Mouse (Mus musculus) heart, embryonic 14.5 days (tissue): ENCODE data around the gene Zbtb16. TPM values are rescaled to one million over a fixed set of nuclear protein-coding genes. Genes with fewer than 3 reads are reported as not detected.

Experiments used
- ATAC-seq: fragments of 200-750 bp; cut with Nextera tagmentation; 2 replicates; pipeline ENCODE4 v1.8.0; 2017; ENCODE audit warnings: low read depth, moderate TSS enrichment; ENCODE audit not compliant: insufficient number of reproducible peaks, insufficient read depth, low FRiP score
- H3K27ac ChIP-seq, 2 experiments: fragments of 200-500 bp in 1 of 2; fragments of 300-500 bp in 1 of 2; sonication (generic) in 1 of 2; replicated peaks in 1 of 2; 2 replicates each; pipeline ENCODE4 v1.5.1; 2012 to 2014; ENCODE audit warnings: low read depth in 2 of 2, low read length in 2 of 2, control low read depth in 1 of 2, mild to moderate bottlenecking in 1 of 2, mixed read lengths in 1 of 2; ENCODE audit not compliant: control insufficient read depth in 1 of 2, insufficient read depth in 1 of 2
- H3K27me3 ChIP-seq: fragments of 300-500 bp; sonication (generic); 2 replicates; pipeline ENCODE4 v1.6.1; 2014; ENCODE audit warnings: mild to moderate bottlenecking, low read length, control low read depth; ENCODE audit not compliant: control insufficient read depth, insufficient read depth
- H3K36me3 ChIP-seq: fragments of 300-500 bp; sonication (generic); 2 replicates; pipeline ENCODE4 v1.6.1; 2014; ENCODE audit warnings: mild to moderate bottlenecking, control low read depth, low read length, mixed read lengths; ENCODE audit not compliant: control insufficient read depth, insufficient read depth
- H3K4me1 ChIP-seq, 2 experiments: fragments of 200-500 bp in 1 of 2; fragments of 300-500 bp in 1 of 2; sonication (generic) in 1 of 2; 2 replicates each; pipeline ENCODE4 v1.6.1; 2012 to 2014; ENCODE audit warnings: low read length in 2 of 2, control low read depth in 1 of 2, mixed read lengths in 1 of 2; ENCODE audit not compliant: control insufficient read depth in 2 of 2, insufficient read depth in 2 of 2
- H3K4me2 ChIP-seq: fragments of 300-500 bp; sonication (generic); 2 replicates; pipeline ENCODE4 v1.6.1; 2014; ENCODE audit warnings: mild to moderate bottlenecking, low read length
- H3K4me3 ChIP-seq, 2 experiments: fragments of 200-500 bp in 1 of 2; fragments of 300-500 bp in 1 of 2; sonication (generic) in 1 of 2; 2 replicates each; pipeline ENCODE4 v1.5.1; 2012 to 2014; ENCODE audit warnings: low read length in 2 of 2, mild to moderate bottlenecking in 2 of 2, control low read depth in 1 of 2, low read depth in 1 of 2, moderate library complexity in 1 of 2; ENCODE audit not compliant: control insufficient read depth in 1 of 2, insufficient read depth in 1 of 2
- H3K9ac ChIP-seq: fragments of 300-500 bp; sonication (generic); 2 replicates; pipeline ENCODE4 v1.6.1; 2014; ENCODE audit warnings: mild to moderate bottlenecking, low read length
- H3K9me3 ChIP-seq: fragments of 300-500 bp; sonication (generic); 2 replicates; pipeline ENCODE4 v1.6.1; 2016; ENCODE audit warnings: low read length, control low read depth; ENCODE audit not compliant: control insufficient read depth
- WGBS: fragments of 180-500 bp; shearing (Covaris S2); extraction: QIAGEN DNeasy Blood & Tissue Kit; methylation state at CpG from one replicate; pipeline ENCODE4 v1.1.7; 2014; 5-methylcytosine and 5-hydroxymethylcytosine counted together
- polyA plus RNA-seq: library from polyadenylated mRNA; unstranded; fragments of >200 nt; fragmentation: Nextera tagmentation; extraction: Ambion mirVana; gene quantifications from 2 replicates; pipeline ENCODE4 v1.2.1, GENCODE M21; 2014

Gene Zbtb16
- polyA plus RNA-seq, 1 experiment from 2014 or later = 2.1 TPM

- no peaks in the 10 kb centered on the region for H3K9me3 ChIP-seq
- no peak overlapping the region for H3K4me2 ChIP-seq
- H3K27me3 ChIP-seq = 0 out of 2 replicates have a peak, but pooled peaks cover 1% of the 10 kb centered on the region
- no peaks in the 10 kb centered on the region for H3K36me3 ChIP-seq
- no peaks in the 10 kb centered on the region for H3K4me1 ChIP-seq
- H3K27ac ChIP-seq = no peak overlapping the region
- no peak for ATAC-seq
- WGBS = 86% methylated on average over 5 of the region's 5 CpGs
- H3K4me3 ChIP-seq = no peak overlapping the region
- H3K9ac ChIP-seq = no peak overlapping the region
These were observed 34.7 kb downstream of the Zbtb16 start for GRCm38 (mm10) chr9:48801322-48801721.

DNA sequence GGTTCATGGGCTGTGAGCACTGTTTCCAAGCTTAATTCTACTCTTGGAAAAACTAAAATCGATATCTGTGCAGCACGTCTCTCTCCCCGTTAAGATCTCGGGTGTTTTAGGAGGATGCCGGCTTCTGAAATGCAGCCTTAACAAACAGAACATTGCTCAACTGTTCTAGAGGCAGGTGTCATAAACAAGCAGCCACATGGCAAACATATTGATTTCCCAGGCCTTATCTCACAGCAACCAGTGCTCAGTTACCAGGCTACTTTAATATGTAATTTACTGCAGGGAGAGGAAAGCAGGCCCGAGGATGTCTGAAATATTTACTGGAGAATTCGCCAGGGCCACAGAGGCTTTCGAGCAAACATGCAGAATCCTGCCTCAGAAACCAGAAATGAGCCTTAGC, 35.4 kb downstream of the Zbtb16 start:
- Histone ChIP-seq H3K4me3 (no peak overlapping the region), H3K4me2 (no peak overlapping the region), H3K4me1 (peaks cover 2 to 4% of the 10 kb centered on the region in 2 experiments; a peak in 2 of 4 replicates), H3K9ac (no peak overlapping the region), H3K36me3 (no peaks in the 10 kb centered on the region), H3K27me3 (peaks cover 5% of the 10 kb centered on the region; the same call in 1 of the 2 replicates), H3K9me3 (no peaks in the 10 kb centered on the region), H3K27ac (no peak overlapping the region)
- ATAC-seq = no peak
- 82% methylated on average over 8 of the region's 8 CpGs for WGBS

DNA sequence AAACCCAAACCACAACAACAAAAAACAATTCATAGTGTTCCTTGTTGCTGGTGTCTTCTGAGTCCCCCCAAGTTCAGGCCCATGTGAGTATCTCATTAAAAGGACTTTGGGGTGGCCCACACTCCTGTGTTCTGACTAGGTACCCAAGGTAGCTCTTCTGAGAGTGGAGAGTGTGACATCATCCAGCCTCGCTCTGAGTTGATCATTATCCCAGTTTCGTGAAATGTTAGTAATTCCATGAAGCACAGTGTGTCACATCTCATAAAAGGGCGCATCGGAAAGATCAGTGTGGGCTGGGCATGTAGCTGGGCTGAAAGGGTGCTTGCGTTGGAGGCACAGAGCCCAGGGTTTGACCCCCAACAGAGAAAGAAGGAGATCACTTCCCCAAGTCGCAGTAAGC, 38.0 kb downstream of the Zbtb16 start:
- no peaks in the 10 kb centered on the region for H3K9me3 ChIP-seq
- no peak overlapping the region for H3K9ac ChIP-seq
- peaks cover 5 to 10% of the 10 kb centered on the region in 2 experiments; a peak in 2 of 4 replicates for H3K4me1 ChIP-seq
- no peak overlapping the region for H3K4me2 ChIP-seq
- peaks cover 6% of the 10 kb centered on the region; the same call in 1 of the 2 replicates for H3K27me3 ChIP-seq
- no peak overlapping the region for H3K27ac ChIP-seq
- H3K4me3 ChIP-seq = no peak overlapping the region
- whole genome bisulfite sequencing = 85% methylated on average over 6 of the region's 6 CpGs
- H3K36me3 ChIP-seq = no peaks in the 10 kb centered on the region
- ATAC-seq = no peak

DNA sequence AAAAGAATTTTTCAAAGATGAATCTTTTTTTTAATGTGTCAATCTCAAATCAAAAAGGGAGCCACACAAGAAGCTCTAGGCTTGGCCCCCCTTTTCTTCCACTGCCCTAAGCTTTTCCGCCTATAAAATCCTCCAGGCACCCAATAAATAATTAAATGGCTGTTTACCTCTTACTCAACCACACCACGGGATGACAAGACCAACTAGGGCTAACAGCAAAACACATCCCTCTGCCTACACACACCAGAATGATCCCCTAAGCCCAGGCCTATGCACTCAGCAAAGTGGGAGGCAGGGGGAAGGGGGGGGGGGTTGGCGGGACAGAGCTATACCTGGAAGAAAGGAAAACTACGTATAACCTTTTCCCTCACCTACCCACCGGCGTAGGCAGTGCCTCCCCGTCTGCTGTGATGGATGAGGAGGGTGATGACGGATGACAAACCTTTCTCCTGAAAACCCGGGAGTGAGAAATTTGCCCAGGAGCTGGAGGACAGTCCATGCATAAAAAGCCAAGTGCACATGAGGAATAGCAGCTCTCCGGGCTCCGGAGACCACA, 39.7 kb downstream of the Zbtb16 start:
- ATAC-seq = no peak
- WGBS = 48% methylated on average over 11 of the region's 11 CpGs
- H3K9me3 ChIP-seq = no peaks in the 10 kb centered on the region

DNA sequence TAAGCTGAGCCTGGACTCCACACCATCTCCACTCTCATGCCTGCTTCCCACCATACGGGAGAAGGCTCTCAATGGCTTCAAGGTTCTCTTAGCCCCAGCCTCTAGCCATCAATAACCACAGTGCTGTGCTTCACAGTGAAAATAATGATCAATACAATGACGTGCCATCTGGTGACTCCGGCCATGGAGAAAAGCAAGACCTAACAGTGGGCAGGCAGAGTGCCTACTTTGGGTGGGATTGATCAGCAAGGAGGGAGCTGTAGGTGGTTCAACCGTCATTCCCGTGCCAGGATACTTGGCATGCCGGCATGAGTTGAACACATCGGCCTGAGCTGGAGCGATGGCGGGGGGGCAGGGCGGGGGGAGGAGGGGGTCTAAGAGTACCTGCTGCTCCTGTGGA, 40.3 kb downstream of the Zbtb16 start:
- Histone ChIP-seq H3K4me1 (peaks cover 5 to 10% of the 10 kb centered on the region in 2 experiments; a peak in 2 of 4 replicates), H3K27me3 (peaks cover 6% of the 10 kb centered on the region; the same call in 1 of the 2 replicates), H3K36me3 (no peaks in the 10 kb centered on the region), H3K4me2 (no peak overlapping the region), H3K9me3 (no peaks in the 10 kb centered on the region), H3K27ac (no peak overlapping the region), H3K4me3 (no peak overlapping the region), H3K9ac (no peak overlapping the region)
- WGBS = 50% methylated on average over 10 of the region's 10 CpGs
- no peak for ATAC-seq

More for the DNA sequence above, 39.7 kb downstream of the Zbtb16 start:
- Histone ChIP-seq H3K4me1 (peaks cover 5 to 10% of the 10 kb centered on the region in 2 experiments; a peak in 2 of 4 replicates), H3K9ac (no peak overlapping the region), H3K27ac (no peak overlapping the region), H3K4me3 (no peak overlapping the region), H3K36me3 (no peaks in the 10 kb centered on the region), H3K4me2 (no peak overlapping the region), H3K27me3 (peaks cover 6% of the 10 kb centered on the region; the same call in 1 of the 2 replicates)

DNA sequence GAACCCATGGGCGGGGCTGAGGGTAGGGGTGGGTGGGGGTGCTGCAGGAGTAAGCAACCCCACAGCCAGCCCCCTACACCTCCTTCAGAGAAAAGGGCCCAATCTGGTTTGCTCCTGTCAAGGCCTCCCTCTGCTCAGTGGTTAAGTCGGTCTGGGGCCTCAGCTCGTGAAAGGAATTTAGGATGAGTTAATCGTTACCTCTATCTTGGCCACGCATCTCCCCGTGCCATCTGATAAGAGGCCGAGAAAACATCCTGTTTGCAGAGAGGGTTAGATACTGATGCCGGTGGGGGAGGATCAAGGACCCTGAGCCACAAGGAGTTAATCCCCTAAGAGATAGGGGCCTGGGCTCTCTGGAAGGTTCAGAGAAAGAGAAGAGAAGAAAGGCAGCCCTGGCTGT, 40.9 kb downstream of the Zbtb16 start:
- no peaks in the 10 kb centered on the region for H3K9me3 ChIP-seq
- no peak for ATAC-seq
- WGBS = 13% methylated on average over 8 of the region's 8 CpGs
- H3K27ac ChIP-seq = no peak overlapping the region
- H3K4me1 ChIP-seq = peaks cover 5 to 10% of the 10 kb centered on the region in 2 experiments; a peak in 2 of 4 replicates
- no peak overlapping the region for H3K4me2 ChIP-seq
- no peaks in the 10 kb centered on the region for H3K36me3 ChIP-seq
- H3K9ac ChIP-seq = no peak overlapping the region
- no peak overlapping the region for H3K4me3 ChIP-seq
- peaks cover 6% of the 10 kb centered on the region; the same call in 1 of the 2 replicates for H3K27me3 ChIP-seq

DNA sequence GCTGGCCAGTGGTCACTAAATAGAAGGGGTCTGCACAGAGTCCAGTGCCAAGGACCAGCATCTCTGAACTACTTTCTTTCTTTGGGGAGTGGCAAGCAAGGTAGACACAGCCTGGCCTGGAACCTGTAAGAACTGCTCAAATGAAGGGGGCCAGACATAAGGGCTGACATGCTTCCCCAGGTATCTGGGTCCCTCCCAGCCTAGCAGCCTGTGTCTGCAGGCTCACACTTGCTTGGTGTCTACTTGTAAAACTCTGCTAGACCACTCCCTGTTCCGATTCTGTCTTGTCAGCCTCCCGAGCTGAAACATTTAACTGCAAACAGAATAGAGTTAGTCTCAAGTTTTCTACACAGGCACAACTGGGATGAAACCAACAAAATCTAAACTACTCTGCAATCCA, 41.6 kb downstream of the Zbtb16 start:
- WGBS = 68% methylated on average over 2 of the region's 2 CpGs

More for the DNA sequence above, 41.6 kb downstream of the Zbtb16 start:
- no peak overlapping the region for H3K27ac ChIP-seq
- no peak for ATAC-seq
- peaks cover 5 to 10% of the 10 kb centered on the region in 2 experiments; a peak in 2 of 4 replicates for H3K4me1 ChIP-seq
- no peak overlapping the region for H3K4me2 ChIP-seq
- no peak overlapping the region for H3K9ac ChIP-seq
- no peaks in the 10 kb centered on the region for H3K36me3 ChIP-seq
- H3K27me3 ChIP-seq = peaks cover 6% of the 10 kb centered on the region; the same call in 1 of the 2 replicates
- no peaks in the 10 kb centered on the region for H3K9me3 ChIP-seq
- H3K4me3 ChIP-seq = no peak overlapping the region
